Mouse (Mus musculus) CH12.LX (cell line): ENCODE measurements at regions not wholly inside any gene's neighbourhood (a gene's known extent, or its start where the extent isn't known, plus 50 kb on each side); places are given as distances from the start of the nearest gene placed in this dataset.

ENCODE experiments used
- DNase-seq: peaks from one replicate; pipeline ENCODE4 v3.0.0-alpha.2; 2013; ENCODE audit errors: extremely low read depth
- H3K27ac ChIP-seq: 2 replicates; pipeline ENCODE4 v1.5.1; 2012; ENCODE audit warnings: low read depth, mild to moderate bottlenecking, control low read depth, moderate library complexity; ENCODE audit not compliant: insufficient read depth
- H3K27me3 ChIP-seq: replicated peaks from 2 replicates; pipeline ENCODE3; 2012; ENCODE audit warnings: inconsistent platforms
- H3K36me3 ChIP-seq, 2 experiments: replicated peaks in 1 of 2; 2 replicates each; pipeline versions ENCODE3 to v1.6.1; 2012; ENCODE audit warnings: inconsistent platforms in 1 of 2, low read length in 1 of 2, mild to moderate bottlenecking in 1 of 2, mixed read lengths in 1 of 2, moderate library complexity in 1 of 2; ENCODE audit not compliant: control insufficient read depth in 1 of 2, insufficient read depth in 1 of 2
- H3K4me1 ChIP-seq, 2 experiments: 2 replicates each; pipeline ENCODE4 v1.6.1; 2012; ENCODE audit warnings: inconsistent platforms in 1 of 2, moderate library complexity in 1 of 2; ENCODE audit not compliant: insufficient read depth in 2 of 2, control insufficient read depth in 1 of 2
- H3K4me2 ChIP-seq: 2 replicates; pipeline ENCODE4 v1.6.1; 2012; ENCODE audit warnings: low read depth, mild to moderate bottlenecking, control low read depth; ENCODE audit not compliant: poor library complexity, insufficient read depth, severe bottlenecking
- H3K4me3 ChIP-seq, 3 experiments: fragments of 150-350 bp in 1 of 3; sonication (generic) in 1 of 3; replicated peaks in 1 of 3; 2 replicates each; pipeline versions ENCODE3 to v1.5.1; 2011 to 2012; ENCODE audit warnings: low read depth in 2 of 3, low read length in 2 of 3, mild to moderate bottlenecking in 2 of 3, moderate library complexity in 2 of 3, control low read depth in 1 of 3, improper control_type of control experiment in 1 of 3, inconsistent platforms in 1 of 3, mixed read lengths in 1 of 3; ENCODE audit not compliant: poor library complexity in 1 of 3
- H3K79me2 ChIP-seq: replicated peaks from 2 replicates; pipeline ENCODE4 v1.6.1; 2012; ENCODE audit warnings: mild to moderate bottlenecking, moderate library complexity; ENCODE audit not compliant: control insufficient read depth, poor library complexity, insufficient read depth, severe bottlenecking; ENCODE audit errors: extremely low read depth
- H3K9ac ChIP-seq: 2 replicates; pipeline ENCODE4 v1.6.1; 2012; ENCODE audit warnings: low read depth, mild to moderate bottlenecking, control low read depth, moderate library complexity; ENCODE audit not compliant: insufficient read depth
- H3K9me3 ChIP-seq: replicated peaks from 2 replicates; pipeline ENCODE3; 2012; ENCODE audit warnings: low read length, inconsistent platforms, mixed read lengths
- BHLHE40 ChIP-seq: IDR thresholded peaks from 2 replicates; pipeline ENCODE4 v1.6.1; 2011; ENCODE audit warnings: mild to moderate bottlenecking, low read depth, low read length, improper control_type of control experiment
- CHD1 ChIP-seq: IDR thresholded peaks from 2 replicates; pipeline ENCODE4 v1.6.1; 2012; ENCODE audit warnings: low read depth, low read length, improper control_type of control experiment, inconsistent platforms
- CHD2 ChIP-seq: IDR thresholded peaks from 2 replicates; pipeline ENCODE4 v1.6.1; 2011; ENCODE audit warnings: low read length, improper control_type of control experiment
- CTCF ChIP-seq, 2 experiments: IDR thresholded peaks in 1 of 2; conservative IDR thresholded peaks in 1 of 2; 2 replicates each; pipeline ENCODE4 v1.5.1; 2011 to 2012; ENCODE audit warnings: low read depth in 2 of 2, low read length in 2 of 2, improper control_type of control experiment in 1 of 2, inconsistent platforms in 1 of 2, mild to moderate bottlenecking in 1 of 2, moderate library complexity in 1 of 2
- GABPA ChIP-seq: IDR thresholded peaks from 2 replicates; pipeline ENCODE4 v1.6.1; 2012; ENCODE audit warnings: low read depth, low read length, improper control_type of control experiment, inconsistent platforms; ENCODE audit not compliant: insufficient replicate concordance
- HCFC1 ChIP-seq: IDR thresholded peaks from 2 replicates; pipeline ENCODE4 v1.6.1; 2012; ENCODE audit warnings: low read depth, mild to moderate bottlenecking, inconsistent platforms, low read length, improper control_type of control experiment
- KAT2A ChIP-seq: IDR thresholded peaks from 2 replicates; pipeline ENCODE4 v1.6.1; 2012; ENCODE audit warnings: low read length, improper control_type of control experiment, inconsistent platforms; ENCODE audit not compliant: insufficient replicate concordance
- MAFK ChIP-seq: IDR thresholded peaks from 2 replicates; pipeline ENCODE4 v1.6.1; 2011; ENCODE audit warnings: low read length, improper control_type of control experiment; ENCODE audit not compliant: insufficient replicate concordance
- MXI1 ChIP-seq: IDR thresholded peaks from 2 replicates; pipeline ENCODE4 v1.6.1; 2011; ENCODE audit warnings: mild to moderate bottlenecking, low read depth, low read length, improper control_type of control experiment
- MYC ChIP-seq: IDR thresholded peaks from 2 replicates; pipeline ENCODE4 v1.6.1; 2011; ENCODE audit warnings: low read depth, mild to moderate bottlenecking, improper control_type of control experiment, low read length
- NRF1 ChIP-seq: IDR thresholded peaks from 2 replicates; pipeline ENCODE4 v1.6.1; 2014; ENCODE audit warnings: low read depth, mild to moderate bottlenecking, inconsistent platforms, low read length, improper control_type of control experiment, moderate library complexity
- PAX5 ChIP-seq: IDR thresholded peaks from 2 replicates; pipeline ENCODE4 v1.6.1; 2012; ENCODE audit warnings: low read length, inconsistent platforms, mixed read lengths
- POLR2A ChIP-seq: IDR thresholded peaks from 2 replicates; pipeline ENCODE4 v1.6.1; 2011; ENCODE audit warnings: low read depth, mild to moderate bottlenecking, improper control_type of control experiment, low read length
- POLR2AphosphoS2 ChIP-seq: IDR thresholded peaks from 2 replicates; pipeline ENCODE4 v1.6.1; 2011; ENCODE audit warnings: low read depth, low read length, improper control_type of control experiment
- RAD21 ChIP-seq: IDR thresholded peaks from 2 replicates; pipeline ENCODE4 v1.6.1; 2011; ENCODE audit warnings: low read depth, mild to moderate bottlenecking, low read length, improper control_type of control experiment, moderate library complexity
- RCOR1 ChIP-seq: conservative IDR thresholded peaks from 2 replicates; pipeline ENCODE4 v1.6.1; 2012; ENCODE audit warnings: low read depth, mild to moderate bottlenecking, inconsistent platforms, low read length, improper control_type of control experiment
- SMC3 ChIP-seq: IDR thresholded peaks from 2 replicates; pipeline ENCODE4 v1.6.1; 2011; ENCODE audit warnings: low read depth, low read length, improper control_type of control experiment
- TCF12 ChIP-seq: IDR thresholded peaks from 2 replicates; pipeline ENCODE4 v1.6.1; 2014; ENCODE audit warnings: low read depth, mild to moderate bottlenecking, inconsistent platforms, low read length, improper control_type of control experiment
- UBTF ChIP-seq: IDR thresholded peaks from 2 replicates; pipeline ENCODE4 v1.6.1; 2012; ENCODE audit warnings: low read depth, mild to moderate bottlenecking, inconsistent platforms, low read length, improper control_type of control experiment, moderate library complexity
- ZC3H11A ChIP-seq: IDR thresholded peaks from 2 replicates; pipeline ENCODE4 v1.6.1; 2012; ENCODE audit warnings: low read depth, mild to moderate bottlenecking, inconsistent platforms, low read length, improper control_type of control experiment
- ZMIZ1 ChIP-seq: IDR thresholded peaks from 2 replicates; pipeline ENCODE4 v1.6.1; 2012; ENCODE audit warnings: low read depth, mild to moderate bottlenecking, inconsistent platforms, low read length, improper control_type of control experiment
- ZNF384 ChIP-seq: IDR thresholded peaks from 2 replicates; pipeline ENCODE4 v1.6.1; 2012; ENCODE audit warnings: low read depth, low read length, improper control_type of control experiment, inconsistent platforms
- dilution Hi-C: fragments of 300-500 bp; cut with MboI; formaldehyde crosslinking; loops from 2 replicates; pipeline ENCODE4 v1.14.3; 2020; ENCODE audit warnings: low sequenced_read_pairs; ENCODE audit not compliant: extremely low pct_unique_long_range_greater_than_20kb, extremely low pct_ligation_motif_present
- in situ Hi-C: fragments of 300-500 bp; cut with MboI; formaldehyde crosslinking; loops from 3 replicates; pipeline ENCODE4 v1.14.3; 2019; ENCODE audit warnings: low sequenced_read_pairs, low pct_ligation_motif_present, low pct_unique_long_range_greater_than_20kb, mixed read lengths

DNA sequence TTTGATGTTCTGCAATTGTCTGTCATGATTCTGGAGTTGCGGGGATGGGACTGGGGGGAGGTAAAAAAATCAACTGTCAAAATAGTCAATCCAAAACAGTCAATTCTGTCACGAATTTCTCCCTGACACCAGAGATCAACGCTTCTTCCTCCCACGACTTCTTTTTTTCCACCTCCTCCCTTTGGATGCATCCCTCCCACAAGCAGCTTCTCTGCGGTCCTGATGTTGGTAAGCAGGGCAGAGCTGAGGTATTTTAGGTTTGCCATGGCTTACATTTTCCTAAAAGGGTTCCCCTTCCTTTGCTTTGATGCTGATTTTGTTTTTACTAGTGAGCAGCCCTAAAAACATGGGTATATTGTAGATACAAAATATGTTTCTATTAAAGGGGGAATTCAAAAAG is 209.7 kb downstream of the Cd47 start:
- DNase-seq: no peak
- in situ Hi-C loops: no loop called here
- Histone ChIP-seq H3K4me3 (no peak overlapping the region), H3K27ac (no peak overlapping the region), H3K4me2 (no peak overlapping the region), H3K27me3 (no peaks in the 10 kb centered on the region), H3K9ac (no peak overlapping the region), H3K9me3 (no peaks in the 10 kb centered on the region), H3K36me3 (no peaks in the 10 kb centered on the region)
- dilution Hi-C loops: no loop called here
- TF ChIP-seq SMC3 (no peak), TCF12 (no peak), CHD2 (no peak), BHLHE40 (no peak), MAFK (no peak), NRF1 (no peak), PAX5 (no peak), CHD1 (no peak), ZMIZ1 (no peak), POLR2A (no peak), CTCF (conservative IDR thresholded peaks at IDR 0.05 in 1 of 2, IDR thresholded peaks at IDR 0.05 in 1 of 2; ENCODE audit: low read depth in 2 of 2, low read length in 2 of 2) (no peak), RCOR1 (no peak), KAT2A (no peak), UBTF (no peak)
- TF ChIP-seq, all 38 proteins: peak for 0
- peaks cover 5 to 8% of the 10 kb centered on the region in 2 experiments; a peak in 3 of 4 replicates for H3K4me1 ChIP-seq
- H3K79me2 ChIP-seq: no peaks in the 10 kb centered on the region

DNA sequence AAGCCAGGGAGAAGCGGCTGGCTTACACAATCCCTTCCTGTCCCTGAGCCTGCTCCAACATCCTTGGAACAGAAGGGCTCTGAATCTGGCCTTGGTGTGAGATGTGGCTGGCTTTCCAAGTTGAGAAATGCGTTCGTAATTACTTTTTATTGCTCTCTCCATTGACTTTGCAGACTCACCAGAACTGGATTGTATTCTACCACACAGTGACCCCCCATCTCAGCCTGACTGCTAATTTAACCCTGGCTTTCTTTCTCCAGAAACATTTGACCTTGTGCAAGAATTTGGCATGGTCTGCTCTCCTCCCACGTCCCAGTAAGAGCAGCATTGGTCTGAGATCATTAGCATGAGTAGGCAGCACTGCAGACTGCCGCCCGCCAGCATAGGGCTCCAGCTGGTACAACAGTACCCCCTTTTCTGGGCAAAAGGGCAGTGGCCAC is 210.2 kb downstream of the Cd47 start:
- Histone ChIP-seq H3K4me1 (peaks cover 5 to 8% of the 10 kb centered on the region in 2 experiments; a peak in 3 of 4 replicates), H3K27me3 (no peaks in the 10 kb centered on the region), H3K9ac (no peak overlapping the region), H3K27ac (no peak overlapping the region), H3K4me3 (no peak overlapping the region), H3K79me2 (no peaks in the 10 kb centered on the region), H3K9me3 (no peaks in the 10 kb centered on the region), H3K36me3 (no peaks in the 10 kb centered on the region), H3K4me2 (no peak overlapping the region)
- DNase-seq: no peak
- dilution Hi-C loops (no loop called here), in situ Hi-C loops (no loop called here)
- TF ChIP-seq MAFK: no peak
- no peak for TF ChIP-seq GABPA
- TF ChIP-seq RAD21: no peak
- TF ChIP-seq MYC: no peak
- no peak for TF ChIP-seq NRF1
- no peak for TF ChIP-seq POLR2AphosphoS2
- TF ChIP-seq ZC3H11A: no peak
- no peak for TF ChIP-seq HCFC1
- no peak for TF ChIP-seq MXI1
- TF ChIP-seq ZNF384: no peak
- TF ChIP-seq, all 38 proteins: peak for 0
